Mouse (Mus musculus): ENCODE measurements around the gene Ssxb9. TPM values are rescaled to one million over a fixed set of nuclear protein-coding genes. Genes with fewer than 3 reads are reported as not detected.

The Ssxb9 gene
- not detected in 2 replicates for polyA plus RNA-seq (2012; ENCODE audit: low replicate concordance)

GRCm38 (mm10) chrX:8366678-8367077, at the start of gene Ssxb9:
TSS of gene Ssxb9 (plus strand) at chrX:8366978.

GRCm38 (mm10) chrX:8327124-8327523, 39.7 kb upstream of the Ssxb9 start, which contains the start of gene Ssxb10:
TSS of gene Ssxb10 (plus strand) at chrX:8327424.

GRCm38 (mm10) chrX:8413005-8413404, 46.2 kb downstream of the Ssxb9 start, which contains the start of gene Ssxb1:
TSS of gene Ssxb1 (plus strand) at chrX:8413305.

Other genes with a start within 250 kb of the Ssxb9 start
- 35.6 and 35.9 TPM in 2 replicates for gene Wdr13, start 234.1 kb upstream of the Ssxb9 start, polyA plus RNA-seq (2012; ENCODE audit: low replicate concordance)
- 29.3 and 167 TPM in 2 replicates for gene Rbm3, start 221.1 kb upstream of the Ssxb9 start, polyA plus RNA-seq (2012; ENCODE audit: low replicate concordance)
- gene Tbc1d25, start 190.8 kb upstream of the Ssxb9 start, polyA plus RNA-seq (2012; ENCODE audit: low replicate concordance): 4.5 and 7.7 TPM in 2 replicates
- gene Ebp, start 173.5 kb upstream of the Ssxb9 start, polyA plus RNA-seq (2012; ENCODE audit: low replicate concordance): 2.5 and 5.4 TPM in 2 replicates
- gene Porcn, start 160.5 kb upstream of the Ssxb9 start, polyA plus RNA-seq (2012; ENCODE audit: low replicate concordance): 1.2 and 1.5 TPM in 2 replicates
- 8.0 and 8.3 TPM in 2 replicates for gene Ftsj1, start 114.6 kb upstream of the Ssxb9 start, polyA plus RNA-seq (2012; ENCODE audit: low replicate concordance)
- gene Slc38a5, start 95.8 kb upstream of the Ssxb9 start, polyA plus RNA-seq (2012; ENCODE audit: low replicate concordance): 0.38 and 35.8 TPM in 2 replicates
- not detected in 2 replicates for gene Ssxb10, start 39.6 kb upstream of the Ssxb9 start, polyA plus RNA-seq (2012; ENCODE audit: low replicate concordance)
- not detected in 2 replicates for gene Ssxb1, start 46.3 kb downstream of the Ssxb9 start, polyA plus RNA-seq (2012; ENCODE audit: low replicate concordance)
- gene Ssxb2, start 94.7 kb downstream of the Ssxb9 start, polyA plus RNA-seq (2012; ENCODE audit: low replicate concordance): not detected in 2 replicates
- gene Gm14459, start 158.0 kb downstream of the Ssxb9 start, polyA plus RNA-seq (2012; ENCODE audit: low replicate concordance): not detected in 2 replicates
- not detected in 2 replicates for gene Ssxb6, start 181.3 kb downstream of the Ssxb9 start, polyA plus RNA-seq (2012; ENCODE audit: low replicate concordance)
- not detected in 2 replicates for gene Ssxb3, start 224.8 kb downstream of the Ssxb9 start, polyA plus RNA-seq (2012; ENCODE audit: low replicate concordance)